ENCODE assay signal across 13 mouse cellular contexts in genomic region chr9:62347201-62347600, GRCm38 (mm10). TPM values are rescaled to one million over a fixed set of nuclear protein-coding genes. Genes with fewer than 3 reads are reported as not detected.
A peak's percentile ranks its signal among the peaks of the same experiment; 100 is the strongest.
DNase-seq lines count a peak whose midpoint lies in the region; ATAC-seq and TF ChIP-seq lines count a peak whose summit lies in the region.
"Had no signal": no experiment of that assay in that cellular context is flagged by ENCODE, and none has a peak within 500 bp of the region (broad histone marks: within the 10 kb centered on the region; RNA-seq: fewer than 3 reads in every experiment).

No protein-coding gene starts in this region.

- dilution Hi-C loops in CH12.LX (cut with MboI; ENCODE audit: extremely low pct_ligation_motif_present, extremely low pct_unique_long_range_greater_than_20kb, low sequenced_read_pairs), result no loop called here

- in situ Hi-C loops in CH12.LX (cut with MboI; ENCODE audit: low pct_ligation_motif_present, low pct_unique_long_range_greater_than_20kb, low sequenced_read_pairs), result no loop called here

- peaks cover 24 to 51% of the 10 kb centered on the region in 2 experiments for H3K4me1 ChIP-seq in CH12.LX (ENCODE audit: control insufficient read depth in 1 of 2, insufficient read depth in 2 of 2)
- H3K4me1 ChIP-seq in embryonic facial prominence, embryonic 10.5 days, result peaks cover 72% of the 10 kb centered on the region

- H3K9ac ChIP-seq in CH12.LX (ENCODE audit: insufficient read depth, low read depth), result peak overlapping the region; percentile 57
- H3K9ac ChIP-seq: embryonic facial prominence, embryonic 15.5 days had no signal

- no peak for TF ChIP-seq RAD21 in CH12.LX (IDR thresholded peaks at IDR 0.05; ENCODE audit: low read depth, low read length)

- TF ChIP-seq CTCF in CH12.LX (conservative IDR thresholded peaks at IDR 0.05 in 1 of 2, IDR thresholded peaks at IDR 0.05 in 1 of 2; ENCODE audit: low read depth in 2 of 2, low read length in 2 of 2), result no peak

- no peak for ATAC-seq in cerebellum, adult (ENCODE audit: insufficient number of reproducible peaks, low FRiP score, low TSS enrichment)
- ATAC-seq: CD4-positive, CD25-positive, alpha-beta regulatory T cell, adult 4 months had no signal

- H3K36me3 ChIP-seq in CH12.LX (replicated peaks in 1 of 2; ENCODE audit: control insufficient read depth in 1 of 2, insufficient read depth in 1 of 2, low read length in 1 of 2), result peaks cover 0 to 46% of the 10 kb centered on the region in 2 experiments
- peaks cover 24% of the 10 kb centered on the region for H3K36me3 ChIP-seq in embryonic facial prominence, embryonic 10.5 days (replicated peaks)
- H3K36me3 ChIP-seq: embryonic facial prominence, embryonic 15.5 days had no signal

- peak; percentile 18 for DNase-seq in cerebellum, postnatal 10 days
- DNase-seq in kidney, adult 11 months, result peak; percentile 15
- DNase-seq in kidney, postnatal 10 days, result no peak
- peak; percentile 6 for DNase-seq in CH12.LX (ENCODE audit: extremely low read depth)
- no peak for DNase-seq in embryonic facial prominence, embryonic 10.5 days (ENCODE audit: low spot score)
- DNase-seq in thymus, postnatal 4 days, result no peak
- no peak for DNase-seq in c-Kit-positive CD71-positive TER-119-positive erythroid progenitor cells, embryonic 14.5 days (ENCODE audit: low spot score)
- DNase-seq: lung, adult 2 months; spleen, adult 18-20 months had no signal

- peak overlapping the region; percentile 18 to 91 (median 28) for H3K4me3 ChIP-seq in CH12.LX (replicated peaks in 1 of 3; ENCODE audit: low read depth in 2 of 3, low read length in 2 of 3, poor library complexity in 1 of 3)
- H3K4me3 ChIP-seq in embryonic facial prominence, embryonic 10.5 days, result peak overlapping the region; percentile 23; the same call in 1 of the 2 replicates
- H3K4me3 ChIP-seq: embryonic facial prominence, embryonic 15.5 days; left cerebral cortex, adult 2 months had no signal

- H3K4me2 ChIP-seq in CH12.LX (ENCODE audit: insufficient read depth, low read depth, poor library complexity, severe bottlenecking), result peak overlapping the region; percentile 78
- H3K4me2 ChIP-seq: embryonic facial prominence, embryonic 15.5 days had no signal

- H3K27ac ChIP-seq in CH12.LX (ENCODE audit: insufficient read depth, low read depth), result peak overlapping the region; percentile 47
- no peak overlapping the region for H3K27ac ChIP-seq in embryonic facial prominence, embryonic 10.5 days (replicated peaks)
- H3K27ac ChIP-seq: embryonic facial prominence, embryonic 15.5 days; left cerebral cortex, adult 2 months had no signal

- peak; percentile 35; the same call in 1 of the 2 replicates for TF ChIP-seq POLR2A in CH12.LX (IDR thresholded peaks at IDR 0.05; ENCODE audit: low read depth, low read length)

- WGBS in embryonic facial prominence, embryonic 10.5 days, result 89% methylated on average over 5 of the region's 5 CpGs

- no peaks in the 10 kb centered on the region for H3K27me3 ChIP-seq in CH12.LX (replicated peaks)
- H3K27me3 ChIP-seq in embryonic facial prominence, embryonic 10.5 days (replicated peaks; ENCODE audit: low read depth, poor library complexity, severe bottlenecking), result no peaks in the 10 kb centered on the region
- H3K27me3 ChIP-seq: embryonic facial prominence, embryonic 15.5 days had no signal

- TF ChIP-seq EP300 in CH12.LX (IDR thresholded peaks at IDR 0.05; ENCODE audit: low read length), result no peak

- H3K9me3 ChIP-seq in CH12.LX (replicated peaks; ENCODE audit: low read length), result no peaks in the 10 kb centered on the region
- H3K9me3 ChIP-seq in embryonic facial prominence, embryonic 10.5 days, result no peaks in the 10 kb centered on the region
- H3K9me3 ChIP-seq: embryonic facial prominence, embryonic 15.5 days had no signal

- H3K79me2 ChIP-seq in CH12.LX (replicated peaks; ENCODE audit: control insufficient read depth, extremely low read depth, insufficient read depth, poor library complexity, severe bottlenecking), result peaks cover 99% of the 10 kb centered on the region

TF ChIP-seq in CH12.LX, 34 proteins besides CTCF, POLR2A, EP300 and RAD21:
- TF ChIP-seq CHD2 (IDR thresholded peaks at IDR 0.05; ENCODE audit: low read length), result no peak
- TF ChIP-seq MAX (IDR thresholded peaks at IDR 0.05; ENCODE audit: low read length), result no peak

RNA-seq across cellular contexts. Expression of gene Anp32a, which starts 6.1 kb away (rescaled TPM):
- total RNA-seq in CH12.LX (2012; rRNA removed) (585 and 608 TPM in 2 replicates), CH12.LX (2014; rRNA removed) (809 and 869 TPM in 2 replicates)
- polyA plus RNA-seq in CH12.LX (2012; ENCODE audit: insufficient read length, low read depth), result 1,207 and 1,391 TPM in 2 replicates
- polyA plus RNA-seq in embryonic facial prominence, embryonic 10.5 days (2016; fragmentation: Nextera tagmentation; extraction: Ambion mirVana), result 208 and 232 TPM in 2 replicates

Comparison
In these comparisons a context has a peak if more than half of its experiments do, and no peak if none do; other contexts are left out.
1. DNase-seq: peak in cerebellum, postnatal 10 days (2 of 2), kidney, adult 11 months (single experiment) and CH12.LX (single experiment); none in kidney, postnatal 10 days (single experiment), embryonic facial prominence, embryonic 10.5 days (single experiment), thymus, postnatal 4 days (single experiment) and c-Kit-positive CD71-positive TER-119-positive erythroid progenitor cells, embryonic 14.5 days (single experiment).